Mouse (Mus musculus): ENCODE measurements around the gene Ppp1r14c.

Gene Ppp1r14c

GRCm38 (mm10) chr10:3366036-3366869, at the start of gene Ppp1r14c:
Gene Ppp1r14c (plus strand): TSS chr10:3366057.
- DNase-seq (ENCODE audit: low spot score in 2 of 2) = no peak

GRCm38 (mm10) chr10:3321406-3321805, 44.5 kb upstream of the Ppp1r14c start:
- no peak for DNase-seq (ENCODE audit: low spot score in 2 of 2)

DNA sequence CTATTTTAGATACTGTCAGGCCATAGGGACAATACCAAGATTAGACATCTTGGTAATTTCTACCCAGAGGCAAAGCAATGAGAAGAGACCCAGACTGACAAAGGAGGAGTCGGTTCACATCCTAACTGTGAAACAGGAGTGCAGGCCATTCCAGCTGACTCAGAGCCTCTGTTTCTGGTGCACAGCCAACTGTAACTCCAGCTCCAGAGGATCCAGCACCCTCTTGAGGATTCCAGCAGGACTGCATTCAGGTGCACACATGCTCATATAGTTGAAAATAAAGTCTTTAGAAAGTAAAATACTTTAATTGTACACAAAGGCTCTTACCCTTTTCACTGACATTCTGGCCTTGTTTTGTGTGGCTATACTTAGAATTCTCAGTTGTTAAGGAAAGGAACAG, 40.4 kb upstream of the Ppp1r14c start:
- no peak for DNase-seq (ENCODE audit: low spot score in 2 of 2)

DNA sequence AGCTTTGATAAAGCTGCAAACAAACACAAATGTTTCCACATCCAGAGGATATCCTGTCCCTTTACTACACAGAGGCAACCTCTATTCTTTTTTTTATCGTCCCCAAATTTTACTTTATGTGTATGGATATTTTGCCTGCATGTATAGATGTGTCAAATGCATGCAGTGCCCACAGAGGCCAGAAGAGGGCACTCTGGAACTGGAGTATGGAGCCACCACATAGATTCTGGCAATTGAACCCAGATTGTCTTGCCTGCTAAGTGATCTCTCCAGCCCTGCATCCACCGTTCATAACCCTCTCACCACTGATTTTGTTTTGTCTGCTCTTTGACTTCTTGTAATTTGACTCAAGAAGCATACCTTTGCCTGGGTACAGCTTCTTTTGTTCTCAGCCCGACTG, 33.0 kb upstream of the Ppp1r14c start:
- no peak for DNase-seq (ENCODE audit: low spot score in 2 of 2)

DNA sequence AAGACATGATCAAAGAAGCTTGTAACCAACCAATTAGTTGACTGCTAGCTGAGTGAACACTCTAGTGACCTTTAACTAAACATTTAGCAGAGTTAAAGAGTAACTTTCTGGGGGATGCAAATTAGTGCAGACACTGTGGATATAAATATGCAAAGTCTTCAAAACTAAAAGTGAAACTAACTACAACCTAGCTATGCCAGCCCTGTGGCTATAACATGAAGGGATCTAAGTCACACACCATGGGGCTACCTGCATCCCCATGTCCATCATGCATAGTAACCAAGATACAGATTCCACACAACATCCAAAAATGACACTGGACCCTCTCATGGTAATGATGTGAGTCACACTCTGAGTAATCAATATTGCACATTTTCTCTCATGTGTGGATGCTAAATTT, 31.3 kb upstream of the Ppp1r14c start:
- DNase-seq (ENCODE audit: low spot score in 2 of 2) = no peak

DNA sequence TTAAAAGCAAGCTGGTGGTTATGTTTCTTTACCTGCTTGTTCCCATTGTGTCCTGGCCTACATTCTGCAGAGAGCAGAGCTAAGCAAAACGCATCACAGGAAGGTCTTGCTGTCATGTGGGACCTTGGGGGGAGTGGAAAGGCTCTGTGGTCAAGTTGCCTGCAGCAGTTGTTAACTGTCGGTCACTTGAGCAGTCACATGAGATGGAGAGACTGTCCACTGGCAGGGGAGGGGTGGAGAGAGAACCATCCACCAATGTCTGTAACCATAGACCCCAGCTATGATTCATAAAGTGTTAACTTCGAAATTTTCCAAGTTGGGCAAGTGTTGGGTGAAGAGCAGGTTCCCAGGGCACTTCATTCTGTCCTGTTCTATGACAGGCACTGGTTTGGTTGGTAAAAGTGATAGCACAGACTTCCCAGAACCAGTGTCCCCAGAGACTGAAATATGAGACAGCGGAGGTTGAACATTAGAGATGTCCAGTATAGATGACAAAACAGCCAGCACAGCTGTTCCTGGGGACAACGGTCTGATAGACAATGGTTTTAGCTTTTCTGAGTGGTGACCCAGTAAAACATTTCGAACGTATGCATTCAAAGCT, 29.0 kb upstream of the Ppp1r14c start:
- no peak for DNase-seq (ENCODE audit: low spot score in 2 of 2)

- no peak for DNase-seq (ENCODE audit: low spot score in 2 of 2)
These were observed 28.4 kb upstream of the Ppp1r14c start for GRCm38 (mm10) chr10:3337330-3337901.

- no peak for DNase-seq (ENCODE audit: low spot score in 2 of 2)
These were observed 20.2 kb upstream of the Ppp1r14c start for GRCm38 (mm10) chr10:3345706-3346105.

DNA sequence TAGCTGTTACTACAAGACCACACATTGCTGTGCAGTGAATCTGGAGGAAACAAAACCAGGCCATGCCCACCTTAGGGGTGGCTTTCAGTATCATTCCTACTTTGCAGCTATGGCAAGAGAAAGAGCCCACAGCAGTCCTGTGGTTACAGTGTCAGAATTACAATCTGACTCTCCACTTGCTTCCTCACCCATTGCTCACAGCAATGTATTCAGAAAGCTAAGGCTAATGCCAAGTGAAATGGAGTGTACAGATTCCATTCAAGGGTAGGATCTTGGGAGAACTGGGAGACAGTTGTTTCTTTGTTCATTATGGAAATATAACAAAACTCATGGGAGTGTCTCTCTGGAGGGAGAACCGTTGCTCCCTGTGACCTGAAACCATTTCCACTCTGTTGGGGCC, 6.3 kb upstream of the Ppp1r14c start:
- no peak for DNase-seq (ENCODE audit: low spot score in 2 of 2)

GRCm38 (mm10) chr10:3365671-3366035, 204 bp upstream of the Ppp1r14c start:
- no peak for DNase-seq (ENCODE audit: low spot score in 2 of 2)

DNA sequence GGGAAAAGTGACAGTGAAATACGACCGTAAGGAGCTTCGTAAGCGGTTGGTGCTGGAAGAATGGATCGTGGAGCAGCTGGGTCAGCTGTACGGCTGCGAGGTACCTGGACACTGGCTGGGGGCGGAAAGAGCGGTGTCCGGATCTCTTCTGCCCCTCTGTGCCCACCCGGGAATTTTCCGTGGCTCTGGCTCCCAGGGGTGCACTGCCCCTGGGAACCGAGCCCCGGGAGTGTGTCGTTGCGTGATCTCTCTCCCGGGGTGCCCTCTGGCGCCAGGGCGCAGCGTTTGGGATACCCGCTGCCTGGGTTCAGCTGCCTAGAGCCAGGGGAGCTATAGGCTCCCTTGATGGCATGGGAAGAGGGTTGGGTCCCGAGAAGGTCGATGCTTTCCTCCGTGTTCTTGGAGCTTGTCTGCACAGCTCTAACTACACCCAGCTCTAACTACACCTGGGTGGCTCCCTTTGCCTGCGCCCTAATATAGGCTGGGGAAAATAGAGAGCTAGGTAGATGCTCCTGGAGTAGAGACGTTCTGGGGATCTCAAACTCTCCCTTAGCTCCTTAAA, 1.1 kb downstream of the Ppp1r14c start:
- no peak for DNase-seq (ENCODE audit: low spot score in 2 of 2)

- no peak for DNase-seq (ENCODE audit: low spot score in 2 of 2)
These were observed 1.6 kb downstream of the Ppp1r14c start for GRCm38 (mm10) chr10:3367440-3367839.

GRCm38 (mm10) chr10:3383176-3383575, 17.3 kb downstream of the Ppp1r14c start:
- DNase-seq (ENCODE audit: low spot score in 2 of 2) = no peak

GRCm38 (mm10) chr10:3392251-3392650, 26.4 kb downstream of the Ppp1r14c start:
- DNase-seq (ENCODE audit: low spot score in 2 of 2) = no peak

DNA sequence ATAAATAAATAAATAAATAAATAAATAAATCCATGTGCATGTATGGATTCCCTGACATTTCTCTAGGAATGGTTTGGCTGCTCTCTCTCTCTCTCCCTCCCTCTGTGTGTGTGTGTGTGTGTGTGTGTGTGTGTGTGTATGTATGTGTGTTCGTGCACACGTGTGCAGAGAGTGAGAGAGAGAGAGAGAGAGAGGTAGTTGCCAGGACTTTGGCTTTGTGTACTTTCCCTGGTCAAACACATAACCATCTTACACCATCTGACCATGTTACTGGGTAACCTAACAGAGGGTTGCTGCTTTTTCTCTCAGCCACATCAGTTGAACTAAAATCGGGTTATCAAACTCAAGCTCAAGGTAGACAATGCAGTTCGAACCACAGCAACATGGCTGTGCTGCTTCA, 27.7 kb downstream of the Ppp1r14c start:
- DNase-seq (ENCODE audit: low spot score in 2 of 2) = no peak

- no peak for DNase-seq (ENCODE audit: low spot score in 2 of 2)
These were observed 28.3 kb downstream of the Ppp1r14c start for GRCm38 (mm10) chr10:3394193-3394592.

DNA sequence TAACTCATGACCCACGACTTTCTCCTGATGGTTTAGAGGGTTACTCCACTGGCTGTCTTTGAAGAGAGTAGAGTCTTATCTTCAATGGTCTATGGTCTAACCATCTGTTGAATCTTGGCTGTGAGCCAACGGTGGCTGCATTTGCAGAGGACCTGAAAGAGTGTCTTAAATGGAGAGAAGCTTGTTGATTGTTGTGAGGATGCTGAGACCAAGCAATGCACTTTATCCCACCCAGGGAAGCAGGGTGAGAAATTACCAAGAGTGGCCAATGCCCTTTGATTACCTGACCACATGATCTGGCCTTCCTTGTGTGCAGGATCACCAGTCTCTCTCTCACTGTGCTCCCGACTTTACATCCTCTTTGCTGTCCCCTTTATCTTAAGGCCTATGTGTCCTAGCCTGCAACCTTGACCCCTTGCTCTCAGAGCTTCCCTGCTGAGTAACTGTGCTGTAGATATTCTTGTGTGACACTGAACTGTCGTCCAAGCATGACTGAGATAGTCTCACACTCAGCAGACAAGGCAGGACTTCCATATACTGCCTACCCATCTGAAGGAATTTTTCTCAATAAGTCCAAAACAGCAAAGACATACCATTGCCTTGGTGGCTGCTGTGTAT, 28.9 kb downstream of the Ppp1r14c start:
- no peak for DNase-seq (ENCODE audit: low spot score in 2 of 2)

- DNase-seq (ENCODE audit: low spot score in 2 of 2) = no peak
These were observed 29.6 kb downstream of the Ppp1r14c start for GRCm38 (mm10) chr10:3395341-3395931.

GRCm38 (mm10) chr10:3396008-3396795, 30.3 kb downstream of the Ppp1r14c start:
- no peak for DNase-seq (ENCODE audit: low spot score in 2 of 2)

GRCm38 (mm10) chr10:3397406-3397805, 31.5 kb downstream of the Ppp1r14c start:
- no peak for DNase-seq (ENCODE audit: low spot score in 2 of 2)

GRCm38 (mm10) chr10:3398051-3398450, 32.2 kb downstream of the Ppp1r14c start:
- DNase-seq (ENCODE audit: low spot score in 2 of 2) = no peak
